Mouse (Mus musculus): ENCODE measurements at regions not wholly inside any gene's neighbourhood (a gene's known extent, or its start where the extent isn't known, plus 50 kb on each side); places are given as distances from the start of the nearest gene placed in this dataset.

GRCm38 (mm10) chr5:50290879-50291410 is 232.1 kb upstream of the Adgra3 start:
- TF ChIP-seq EP300 (IDR thresholded peaks at IDR 0.05; ENCODE audit: low read depth) (no peak), CTCF (IDR thresholded peaks at IDR 0.05; ENCODE audit: low read depth) (no peak)
